ENCODE assay signal across 8 mouse cellular contexts in genomic region chr7:24735970-24736670, GRCm38 (mm10). TPM values are rescaled to one million over a fixed set of nuclear protein-coding genes. Genes with fewer than 3 reads are reported as not detected.
A peak's percentile ranks its signal among the peaks of the same experiment; 100 is the strongest.
DNase-seq lines count a peak whose midpoint lies in the region; ATAC-seq and TF ChIP-seq lines count a peak whose summit lies in the region.
"Had no signal": no experiment of that assay in that cellular context is flagged by ENCODE, and none has a peak within 500 bp of the region (broad histone marks: within the 10 kb centered on the region; RNA-seq: fewer than 3 reads in every experiment).

No protein-coding gene starts in this region.

- no peak for TF ChIP-seq EP300 in CH12.LX (IDR thresholded peaks at IDR 0.05; ENCODE audit: low read length)

- WGBS in forebrain, embryonic 13.5 days, result 13% methylated on average over 17 of the region's 17 CpGs

- TF ChIP-seq RAD21 in CH12.LX (IDR thresholded peaks at IDR 0.05; ENCODE audit: low read depth, low read length), result no peak

- H3K79me2 ChIP-seq in CH12.LX (replicated peaks; ENCODE audit: control insufficient read depth, extremely low read depth, insufficient read depth, poor library complexity, severe bottlenecking), result no peaks in the 10 kb centered on the region

- H3K9me3 ChIP-seq in CH12.LX (replicated peaks; ENCODE audit: low read length), result peaks cover 7% of the 10 kb centered on the region
- no peaks in the 10 kb centered on the region for H3K9me3 ChIP-seq in forebrain, embryonic 13.5 days (replicated peaks)

- no peak overlapping the region for H3K27ac ChIP-seq in CH12.LX (ENCODE audit: insufficient read depth, low read depth)
- no peak overlapping the region for H3K27ac ChIP-seq in forebrain, embryonic 13.5 days

- no peak overlapping the region for H3K9ac ChIP-seq in CH12.LX (ENCODE audit: insufficient read depth, low read depth)
- no peak overlapping the region for H3K9ac ChIP-seq in forebrain, embryonic 13.5 days

- peak; percentile 59; the same call in 1 of the 2 replicates for ATAC-seq in forebrain, embryonic 13.5 days

- TF ChIP-seq CTCF in CH12.LX (conservative IDR thresholded peaks at IDR 0.05 in 1 of 2, IDR thresholded peaks at IDR 0.05 in 1 of 2; ENCODE audit: low read depth in 2 of 2, low read length in 2 of 2), result no peak

- dilution Hi-C loops in CH12.LX (cut with MboI; ENCODE audit: extremely low pct_ligation_motif_present, extremely low pct_unique_long_range_greater_than_20kb, low sequenced_read_pairs), result no loop called here

- no peaks in the 10 kb centered on the region; a peak in 1 of 4 replicates for H3K4me1 ChIP-seq in CH12.LX (ENCODE audit: control insufficient read depth in 1 of 2, insufficient read depth in 2 of 2)
- peaks cover 10% of the 10 kb centered on the region; the same call in 1 of the 2 replicates for H3K4me1 ChIP-seq in forebrain, embryonic 13.5 days

- H3K4me3 ChIP-seq in CH12.LX (replicated peaks in 1 of 3; ENCODE audit: low read depth in 2 of 3, low read length in 2 of 3, poor library complexity in 1 of 3), result no peak overlapping the region
- peak overlapping the region; percentile 9; the same call in 1 of the 2 replicates for H3K4me3 ChIP-seq in forebrain, embryonic 13.5 days
- H3K4me3 ChIP-seq: myocyte had no signal

- DNase-seq in 3T3-L1 (ENCODE audit: low read depth, low spot score) (peak; percentile 4), CH12.LX (ENCODE audit: extremely low read depth) (no peak)
- DNase-seq in kidney, postnatal 10 days, result peak; percentile 62
- DNase-seq in mesoderm, embryonic 11.5 days (ENCODE audit: low read depth, low spot score), result peak; percentile 52
- no peak for DNase-seq in frontal cortex, postnatal 10 days (ENCODE audit: low spot score in 2 of 2)
- no peak for DNase-seq in layer of hippocampus, adult 8-10 months (ENCODE audit: low spot score in 2 of 2)

- TF ChIP-seq POLR2A in CH12.LX (IDR thresholded peaks at IDR 0.05; ENCODE audit: low read depth, low read length), result no peak

- H3K27me3 ChIP-seq in CH12.LX (replicated peaks), result peaks cover 77% of the 10 kb centered on the region
- H3K27me3 ChIP-seq in forebrain, embryonic 13.5 days, result no peaks in the 10 kb centered on the region

- no peaks in the 10 kb centered on the region for H3K36me3 ChIP-seq in CH12.LX (replicated peaks in 1 of 2; ENCODE audit: control insufficient read depth in 1 of 2, insufficient read depth in 1 of 2, low read length in 1 of 2)
- no peaks in the 10 kb centered on the region for H3K36me3 ChIP-seq in forebrain, embryonic 13.5 days (ENCODE audit: poor library complexity, severe bottlenecking)

- in situ Hi-C loops in CH12.LX (cut with MboI; ENCODE audit: low pct_ligation_motif_present, low pct_unique_long_range_greater_than_20kb, low sequenced_read_pairs), result no loop called here

- no peak overlapping the region for H3K4me2 ChIP-seq in CH12.LX (ENCODE audit: insufficient read depth, low read depth, poor library complexity, severe bottlenecking)
- peak overlapping the region; percentile 47 for H3K4me2 ChIP-seq in forebrain, embryonic 13.5 days

TF ChIP-seq in CH12.LX, 34 proteins besides CTCF, POLR2A, EP300 and RAD21:
- peak; percentile 56 for TF ChIP-seq NRF1 (IDR thresholded peaks at IDR 0.05; ENCODE audit: low read depth, low read length)
- TF ChIP-seq TBP (conservative IDR thresholded peaks at IDR 0.05; ENCODE audit: low read depth, low read length), result no peak
- TF ChIP-seq IRF4 (IDR thresholded peaks at IDR 0.05; ENCODE audit: low read depth, low read length), result no peak
- TF ChIP-seq JUN (IDR thresholded peaks at IDR 0.05; ENCODE audit: insufficient read depth, low read depth, low read length), result no peak

RNA-seq across cellular contexts. Expression of gene Gm4763, which starts 9.4 kb away (rescaled TPM):
- total RNA-seq in CH12.LX (2012; rRNA removed) (not detected in 2 replicates), CH12.LX (2014; rRNA removed) (not detected in 2 replicates)
- not detected in 2 replicates for polyA plus RNA-seq in CH12.LX (2012; ENCODE audit: insufficient read length, low read depth)
- polyA plus RNA-seq in forebrain, embryonic 13.5 days (2015; fragmentation: Nextera tagmentation; extraction: Ambion mirVana), result not detected in 2 replicates
- total RNA-seq in layer of hippocampus, adult 8-10 months (2022), result not detected
- polyA plus RNA-seq: myocyte had no signal

RNA-seq across cellular contexts. Expression of gene Cd177, which starts 24.0 kb away (rescaled TPM):
- not detected in 2 replicates for total RNA-seq in CH12.LX (2012; rRNA removed)
- total RNA-seq in CH12.LX (2014; rRNA removed), result not detected in 2 replicates
- not detected in 2 replicates for polyA plus RNA-seq in CH12.LX (2012; ENCODE audit: insufficient read length, low read depth)
- 0.05 and 0.10 TPM in 2 replicates for polyA plus RNA-seq in forebrain, embryonic 13.5 days (2015; fragmentation: Nextera tagmentation; extraction: Ambion mirVana)
- under 1 TPM in 1 of 4 experiments, not detected in 3; 0.10 TPM for total RNA-seq in layer of hippocampus, adult 8-10 months (2022)
- polyA plus RNA-seq: myocyte had no signal

RNA-seq across cellular contexts. Expression of gene BC049730, which starts 27.1 kb away (rescaled TPM):
- not detected in 2 replicates for total RNA-seq in CH12.LX (2012; rRNA removed)
- total RNA-seq in CH12.LX (2014; rRNA removed), result not detected in 2 replicates
- not detected in 2 replicates for polyA plus RNA-seq in CH12.LX (2012; ENCODE audit: insufficient read length, low read depth)
- polyA plus RNA-seq in forebrain, embryonic 13.5 days (2015; fragmentation: Nextera tagmentation; extraction: Ambion mirVana), result not detected in 2 replicates
- total RNA-seq in layer of hippocampus, adult 8-10 months (2022), result not detected
- polyA plus RNA-seq: myocyte had no signal

RNA-seq across cellular contexts. Expression of gene Ceacam10, which starts 40.9 kb away (rescaled TPM):
- total RNA-seq in CH12.LX (2012; rRNA removed) (0.17 TPM in 1 of 2 replicates, not detected in the other), CH12.LX (2014; rRNA removed) (not detected in 2 replicates)
- polyA plus RNA-seq in CH12.LX (2012; ENCODE audit: insufficient read length, low read depth), result not detected in 2 replicates
- not detected in 2 replicates for polyA plus RNA-seq in forebrain, embryonic 13.5 days (2015; fragmentation: Nextera tagmentation; extraction: Ambion mirVana)
- not detected for total RNA-seq in layer of hippocampus, adult 8-10 months (2022)
- polyA plus RNA-seq: myocyte had no signal

RNA-seq across cellular contexts. Expression of gene Tex101, which starts 59.6 kb away (rescaled TPM):
- not detected in 2 replicates for total RNA-seq in CH12.LX (2012; rRNA removed)
- total RNA-seq in CH12.LX (2014; rRNA removed), result not detected in 2 replicates
- not detected in 2 replicates for polyA plus RNA-seq in CH12.LX (2012; ENCODE audit: insufficient read length, low read depth)
- polyA plus RNA-seq in forebrain, embryonic 13.5 days (2015; fragmentation: Nextera tagmentation; extraction: Ambion mirVana), result not detected in 2 replicates
- total RNA-seq in layer of hippocampus, adult 8-10 months (2022), result not detected
- polyA plus RNA-seq: myocyte had no signal

Comparison
In these comparisons a context has a peak if more than half of its experiments do, and no peak if none do; other contexts are left out.
1. DNase-seq: peak in 3T3-L1 (single experiment), kidney, postnatal 10 days (single experiment) and mesoderm, embryonic 11.5 days (single experiment); none in CH12.LX (single experiment), frontal cortex, postnatal 10 days (0 of 2) and layer of hippocampus, adult 8-10 months (0 of 2).